Mouse (Mus musculus): Measurements from ENCODE around the gene Gm11096. TPM values are rescaled to one million over a fixed set of nuclear protein-coding genes. Genes with fewer than 3 reads are reported as not detected.

The Gm11096 gene
- polyA plus RNA-seq, 1 experiment from 2014 or later: not detected

DNA sequence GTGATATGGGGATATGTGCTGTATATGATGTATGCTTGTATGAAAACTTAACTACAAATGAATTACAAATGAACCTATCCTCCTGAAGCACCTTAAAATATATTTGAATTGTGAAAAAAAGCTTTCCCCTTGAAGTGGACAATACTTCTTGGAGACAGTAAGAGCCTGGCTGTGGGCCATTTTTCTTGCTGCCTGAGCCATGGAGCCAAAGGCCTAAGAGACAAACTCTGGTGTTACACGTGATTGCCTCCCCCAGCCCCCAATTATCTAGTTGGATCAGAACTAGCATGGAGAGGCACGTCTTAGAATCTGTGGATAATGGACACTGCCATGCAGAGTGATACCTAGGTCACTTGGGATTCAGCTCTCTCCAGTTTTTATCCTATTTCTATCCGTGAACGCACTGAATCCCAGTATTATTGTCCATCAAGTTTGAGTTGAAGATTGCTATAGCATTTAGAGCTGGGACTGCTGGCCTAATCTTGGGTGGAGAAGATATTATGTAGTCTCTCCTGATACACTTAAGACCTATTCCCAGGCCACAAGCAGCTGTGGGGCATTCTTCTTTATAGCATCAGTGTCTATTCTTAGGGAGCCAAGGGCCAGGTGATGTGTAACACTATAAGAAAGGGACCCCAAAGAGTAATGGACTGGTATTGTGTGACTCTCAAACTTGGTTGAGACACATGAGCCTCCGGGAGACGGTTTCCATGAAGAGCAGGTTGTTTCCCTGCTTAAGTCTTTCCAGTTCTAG, 25.0 kb upstream of the Gm11096 start:
- 84% methylated on average over 6 of the region's 6 CpGs for WGBS
- no peaks in the 10 kb centered on the region for H3K4me1 ChIP-seq (ENCODE audit: control insufficient read depth, insufficient read depth, low read length)
- no peak for DNase-seq (ENCODE audit: low spot score)

DNA sequence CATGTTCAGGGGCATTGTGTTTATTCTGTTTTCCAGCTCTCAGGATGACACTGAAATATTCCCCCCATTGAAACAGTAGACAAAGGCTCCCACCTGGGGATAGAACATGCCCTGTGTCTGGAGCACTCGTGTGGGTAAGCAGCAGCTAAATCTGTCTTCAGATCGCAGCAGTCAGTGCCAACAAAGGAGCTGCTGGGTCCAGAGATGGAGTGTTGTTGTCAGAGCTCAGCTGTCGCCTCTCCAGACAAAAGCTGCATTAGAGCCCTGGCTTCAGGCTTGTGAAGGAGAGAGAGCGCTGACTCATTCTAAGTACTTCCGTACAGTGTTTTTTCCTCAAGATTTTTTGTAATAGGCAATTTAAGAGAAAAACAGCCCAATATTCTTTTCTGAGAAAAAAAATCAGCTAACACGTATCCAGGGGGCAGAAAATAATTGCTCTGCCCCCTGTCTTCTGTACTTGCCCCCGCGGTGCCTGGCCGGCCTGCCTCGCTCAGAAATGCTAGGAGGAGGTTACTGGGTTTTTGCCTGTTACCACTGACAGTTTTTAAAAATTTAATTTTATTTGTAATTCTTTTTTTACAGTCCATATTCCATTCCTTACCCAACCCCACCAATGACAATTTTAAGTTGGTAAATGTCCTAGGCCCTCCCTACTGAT, 21.6 kb upstream of the Gm11096 start:
- DNase-seq (ENCODE audit: low spot score) (peak; percentile 68), ATAC-seq (ENCODE audit: low read depth) (peak; percentile 76; the same call in 1 of the 2 replicates)
- H3K27me3 ChIP-seq (replicated peaks; ENCODE audit: control insufficient read depth, insufficient read depth, low read length): no peaks in the 10 kb centered on the region
- H3K4me1 ChIP-seq (ENCODE audit: control insufficient read depth, insufficient read depth, low read length): no peaks in the 10 kb centered on the region
- H3K27ac ChIP-seq (replicated peaks; ENCODE audit: low read depth, low read length): no peak overlapping the region
- no peaks in the 10 kb centered on the region for H3K9me3 ChIP-seq (ENCODE audit: control insufficient read depth, low read length)
- no peak overlapping the region for H3K4me3 ChIP-seq (ENCODE audit: low read depth, low read length)
- no peak overlapping the region for H3K9ac ChIP-seq (ENCODE audit: low read depth, low read length)
- 71% methylated on average over 10 of the region's 10 CpGs for WGBS
- no peak overlapping the region for H3K4me2 ChIP-seq (ENCODE audit: low read depth, low read length)
- no peaks in the 10 kb centered on the region for H3K36me3 ChIP-seq (ENCODE audit: control insufficient read depth, insufficient read depth, low read length)

More for the DNA sequence above, 25.0 kb upstream of the Gm11096 start:
- Histone ChIP-seq H3K36me3 (ENCODE audit: control insufficient read depth, insufficient read depth, low read length) (no peaks in the 10 kb centered on the region), H3K4me3 (ENCODE audit: low read depth, low read length) (no peak overlapping the region), H3K9me3 (ENCODE audit: control insufficient read depth, low read length) (no peaks in the 10 kb centered on the region), H3K27me3 (replicated peaks; ENCODE audit: control insufficient read depth, insufficient read depth, low read length) (no peaks in the 10 kb centered on the region), H3K4me2 (ENCODE audit: low read depth, low read length) (no peak overlapping the region), H3K9ac (ENCODE audit: low read depth, low read length) (no peak overlapping the region), H3K27ac (replicated peaks; ENCODE audit: low read depth, low read length) (no peak overlapping the region)
- ATAC-seq (ENCODE audit: low read depth): no peak

DNA sequence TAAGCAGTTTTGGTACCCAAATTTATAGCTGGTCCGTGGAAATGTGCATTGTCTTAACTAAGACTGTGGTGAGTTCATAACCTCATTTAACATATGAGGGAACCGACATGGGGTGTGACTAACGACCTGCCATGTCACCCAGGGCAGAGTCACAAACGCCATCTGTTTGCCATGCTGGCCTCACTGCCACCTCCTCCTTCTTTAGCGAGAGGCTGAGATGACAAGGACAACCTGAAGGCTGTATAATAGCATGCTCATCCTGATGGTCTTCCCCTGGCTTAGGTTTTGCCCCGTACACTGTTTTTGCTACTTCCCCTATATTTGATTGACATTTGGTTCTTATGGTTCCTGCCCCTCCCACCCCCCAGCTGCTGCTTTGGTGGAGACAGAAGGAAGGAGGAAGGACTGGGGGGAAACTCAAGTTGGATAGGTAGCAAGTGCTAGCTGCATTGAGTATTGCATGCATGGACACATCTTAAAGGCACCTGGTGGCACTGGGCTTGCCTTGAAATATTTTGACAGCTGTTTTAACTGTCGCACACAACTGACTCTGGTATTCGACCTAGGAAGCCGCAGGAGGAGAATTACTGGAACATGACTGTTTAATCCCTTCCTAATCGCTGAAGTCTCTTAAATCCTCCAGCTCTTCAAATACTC, 17.2 kb upstream of the Gm11096 start:
- no peak overlapping the region for H3K4me3 ChIP-seq (ENCODE audit: low read depth, low read length)
- H3K36me3 ChIP-seq (ENCODE audit: control insufficient read depth, insufficient read depth, low read length): no peaks in the 10 kb centered on the region
- no peak overlapping the region for H3K9ac ChIP-seq (ENCODE audit: low read depth, low read length)
- H3K4me1 ChIP-seq (ENCODE audit: control insufficient read depth, insufficient read depth, low read length): no peaks in the 10 kb centered on the region
- ATAC-seq (ENCODE audit: low read depth) (peak; percentile 51; the same call in 1 of the 2 replicates), DNase-seq (ENCODE audit: low spot score) (peak; percentile 68)
- no peaks in the 10 kb centered on the region for H3K27me3 ChIP-seq (replicated peaks; ENCODE audit: control insufficient read depth, insufficient read depth, low read length)
- no peaks in the 10 kb centered on the region for H3K9me3 ChIP-seq (ENCODE audit: control insufficient read depth, low read length)
- WGBS: 43% methylated on average over 10 of the region's 10 CpGs
- no peak overlapping the region for H3K4me2 ChIP-seq (ENCODE audit: low read depth, low read length)
- H3K27ac ChIP-seq (replicated peaks; ENCODE audit: low read depth, low read length): no peak overlapping the region

DNA sequence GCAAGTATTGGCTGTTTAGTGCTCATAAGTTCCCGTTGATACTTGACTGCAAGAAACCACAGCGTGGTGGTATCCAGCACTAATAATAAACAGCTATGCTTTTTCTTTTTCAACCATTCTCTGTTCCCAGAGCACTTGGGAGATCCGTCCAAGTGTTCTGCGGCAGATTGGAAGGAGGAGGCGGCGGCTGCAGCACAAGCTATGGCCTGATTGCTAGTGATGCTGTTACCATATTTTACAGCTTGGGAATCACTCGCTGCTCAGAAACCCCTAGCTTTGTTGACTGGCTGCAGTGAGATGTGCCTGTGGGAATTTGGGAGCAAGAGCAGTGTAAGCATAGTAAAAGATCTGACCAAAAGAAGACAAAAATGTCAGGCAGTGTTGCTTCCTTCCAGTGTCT, 14.3 kb upstream of the Gm11096 start:
- ATAC-seq (ENCODE audit: low read depth) (no peak), DNase-seq (ENCODE audit: low spot score) (peak; percentile 8)
- Histone ChIP-seq H3K9ac (ENCODE audit: low read depth, low read length) (no peak overlapping the region), H3K4me1 (ENCODE audit: control insufficient read depth, insufficient read depth, low read length) (no peaks in the 10 kb centered on the region), H3K27ac (replicated peaks; ENCODE audit: low read depth, low read length) (no peak overlapping the region), H3K4me2 (ENCODE audit: low read depth, low read length) (no peak overlapping the region), H3K9me3 (ENCODE audit: control insufficient read depth, low read length) (no peaks in the 10 kb centered on the region), H3K36me3 (ENCODE audit: control insufficient read depth, insufficient read depth, low read length) (no peaks in the 10 kb centered on the region), H3K4me3 (ENCODE audit: low read depth, low read length) (no peak overlapping the region), H3K27me3 (replicated peaks; ENCODE audit: control insufficient read depth, insufficient read depth, low read length) (no peaks in the 10 kb centered on the region; the same call in 1 of the 2 replicates)
- WGBS: 71% methylated on average over 7 of the region's 7 CpGs

DNA sequence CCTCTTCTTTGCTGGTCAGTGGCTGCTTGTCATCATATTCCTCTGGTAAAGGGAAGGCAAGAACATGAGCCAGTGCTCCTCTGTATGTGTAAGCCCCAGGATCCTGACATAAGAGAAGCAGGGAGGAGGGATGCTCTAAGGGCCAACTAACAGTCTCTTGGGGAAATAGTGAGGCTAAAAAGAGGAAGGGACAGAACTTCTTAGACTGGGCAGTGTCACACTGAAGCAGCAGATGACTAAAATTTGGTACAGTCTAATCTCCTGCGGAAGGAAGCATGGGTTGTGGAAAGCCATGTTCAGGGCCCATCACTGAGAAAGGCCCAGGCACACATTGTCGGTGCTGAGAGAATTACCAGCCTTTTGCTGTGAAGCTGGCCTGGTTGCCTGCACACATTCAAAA, 8.8 kb upstream of the Gm11096 start:
- Histone ChIP-seq H3K36me3 (ENCODE audit: control insufficient read depth, insufficient read depth, low read length) (no peaks in the 10 kb centered on the region), H3K9ac (ENCODE audit: low read depth, low read length) (no peak overlapping the region), H3K4me1 (ENCODE audit: control insufficient read depth, insufficient read depth, low read length) (no peaks in the 10 kb centered on the region), H3K4me2 (ENCODE audit: low read depth, low read length) (no peak overlapping the region), H3K4me3 (ENCODE audit: low read depth, low read length) (no peak overlapping the region), H3K27ac (replicated peaks; ENCODE audit: low read depth, low read length) (no peak overlapping the region), H3K9me3 (ENCODE audit: control insufficient read depth, low read length) (no peaks in the 10 kb centered on the region), H3K27me3 (replicated peaks; ENCODE audit: control insufficient read depth, insufficient read depth, low read length) (no peaks in the 10 kb centered on the region; the same call in 1 of the 2 replicates)
- 63% methylated on average over 2 of the region's 2 CpGs for WGBS
- DNase-seq (ENCODE audit: low spot score) (no peak), ATAC-seq (ENCODE audit: low read depth) (no peak)

DNA sequence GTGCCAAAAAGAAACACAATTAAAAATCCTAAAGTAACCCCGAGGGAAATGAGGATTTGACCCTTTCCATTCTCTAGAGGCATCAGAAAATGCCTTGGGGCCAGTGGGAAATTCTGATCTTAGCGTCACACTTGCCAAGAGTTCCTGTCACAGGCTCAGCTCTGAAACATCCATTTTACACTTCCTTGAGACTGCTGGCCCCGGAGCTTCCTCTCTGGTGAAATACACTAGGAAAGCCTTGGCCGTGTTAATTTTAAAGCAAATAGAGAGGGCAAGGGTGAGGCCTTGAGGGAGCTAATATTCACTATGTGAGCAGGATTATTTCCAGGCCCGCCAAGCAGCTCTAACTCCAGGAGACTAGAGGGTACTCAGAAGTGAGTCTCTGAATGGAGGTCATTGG, 8.4 kb upstream of the Gm11096 start:
- Histone ChIP-seq H3K27ac (replicated peaks; ENCODE audit: low read depth, low read length) (no peak overlapping the region), H3K9me3 (ENCODE audit: control insufficient read depth, low read length) (no peaks in the 10 kb centered on the region), H3K9ac (ENCODE audit: low read depth, low read length) (no peak overlapping the region), H3K4me1 (ENCODE audit: control insufficient read depth, insufficient read depth, low read length) (no peaks in the 10 kb centered on the region), H3K27me3 (replicated peaks; ENCODE audit: control insufficient read depth, insufficient read depth, low read length) (no peaks in the 10 kb centered on the region; the same call in 1 of the 2 replicates), H3K4me2 (ENCODE audit: low read depth, low read length) (no peak overlapping the region), H3K4me3 (ENCODE audit: low read depth, low read length) (no peak overlapping the region), H3K36me3 (ENCODE audit: control insufficient read depth, insufficient read depth, low read length) (no peaks in the 10 kb centered on the region)
- WGBS: 20% methylated on average over 5 of the region's 5 CpGs
- ATAC-seq (ENCODE audit: low read depth) (no peak), DNase-seq (ENCODE audit: low spot score) (peak; percentile 38)

DNA sequence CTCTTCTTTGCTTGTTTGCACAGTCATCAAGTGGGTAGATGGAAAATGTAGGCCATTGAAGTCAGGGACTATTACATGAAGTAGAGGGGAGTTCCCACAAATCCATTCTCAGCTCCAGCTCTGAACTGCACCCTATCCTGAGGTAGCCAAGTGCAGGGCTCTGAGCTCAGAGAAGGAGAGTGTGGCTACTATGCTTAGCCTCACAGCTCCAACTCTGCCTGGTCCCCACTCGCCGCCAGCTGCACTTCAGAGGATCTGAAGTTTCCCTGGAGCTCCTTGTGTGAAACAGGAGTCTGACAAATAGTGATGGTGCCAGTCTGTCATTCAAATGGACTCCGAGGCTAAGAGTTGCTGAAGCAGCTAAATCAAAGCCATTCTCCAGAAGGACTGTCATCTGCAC, 13.7 kb downstream of the Gm11096 start:
- H3K9ac ChIP-seq (ENCODE audit: low read depth, low read length): no peak overlapping the region
- H3K4me2 ChIP-seq (ENCODE audit: low read depth, low read length): no peak overlapping the region
- no peaks in the 10 kb centered on the region for H3K4me1 ChIP-seq (ENCODE audit: control insufficient read depth, insufficient read depth, low read length)
- no peak for DNase-seq (ENCODE audit: low spot score)
- no peak overlapping the region for H3K4me3 ChIP-seq (ENCODE audit: low read depth, low read length)
- H3K36me3 ChIP-seq (ENCODE audit: control insufficient read depth, insufficient read depth, low read length): no peaks in the 10 kb centered on the region
- H3K27me3 ChIP-seq (replicated peaks; ENCODE audit: control insufficient read depth, insufficient read depth, low read length): no peaks in the 10 kb centered on the region
- H3K9me3 ChIP-seq (ENCODE audit: control insufficient read depth, low read length): no peaks in the 10 kb centered on the region
- 52% methylated on average over 3 of the region's 3 CpGs for WGBS
- no peak for ATAC-seq (ENCODE audit: low read depth)
- H3K27ac ChIP-seq (replicated peaks; ENCODE audit: low read depth, low read length): no peak overlapping the region

DNA sequence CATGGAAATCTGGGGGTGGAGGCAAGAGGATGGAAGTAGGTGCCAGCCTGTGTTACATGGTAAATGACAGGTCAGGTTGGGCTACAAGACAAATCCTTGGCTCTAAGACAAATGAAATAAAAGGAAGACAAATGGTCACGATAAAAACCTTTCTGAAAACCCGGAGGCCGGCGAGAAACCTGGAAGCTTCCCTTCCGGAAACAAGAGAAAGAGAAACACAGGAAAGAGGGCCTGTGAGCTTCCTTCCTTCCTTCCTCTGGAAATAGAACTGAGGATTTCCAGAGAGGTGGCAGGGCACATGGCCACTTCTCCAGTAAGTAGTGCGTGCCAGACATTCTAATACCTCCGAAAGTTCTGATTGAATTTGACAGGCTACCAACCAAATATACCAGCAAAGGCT, 14.4 kb downstream of the Gm11096 start:
- Histone ChIP-seq H3K9ac (ENCODE audit: low read depth, low read length) (no peak overlapping the region), H3K4me2 (ENCODE audit: low read depth, low read length) (no peak overlapping the region), H3K9me3 (ENCODE audit: control insufficient read depth, low read length) (no peaks in the 10 kb centered on the region), H3K36me3 (ENCODE audit: control insufficient read depth, insufficient read depth, low read length) (no peaks in the 10 kb centered on the region), H3K4me3 (ENCODE audit: low read depth, low read length) (no peak overlapping the region), H3K4me1 (ENCODE audit: control insufficient read depth, insufficient read depth, low read length) (no peaks in the 10 kb centered on the region), H3K27ac (replicated peaks; ENCODE audit: low read depth, low read length) (no peak overlapping the region), H3K27me3 (replicated peaks; ENCODE audit: control insufficient read depth, insufficient read depth, low read length) (no peaks in the 10 kb centered on the region)
- ATAC-seq (ENCODE audit: low read depth) (no peak), DNase-seq (ENCODE audit: low spot score) (no peak)
- 83% methylated on average over 7 of the region's 7 CpGs for WGBS
